Mouse (Mus musculus) MEL (cell line): ENCODE results near the gene Gpr142. TPM values are rescaled to one million over a fixed set of nuclear protein-coding genes. Genes with fewer than 3 reads are reported as not detected.

Experiments used
- DNase-seq: peaks from one replicate; pipeline ENCODE4 v3.0.0; 2011; ENCODE audit warnings: low read depth, low spot score
- H3K27ac ChIP-seq: 2 replicates; pipeline ENCODE4 v1.5.1; 2012; ENCODE audit warnings: low read depth, mild to moderate bottlenecking, control low read depth, low read length, moderate library complexity; ENCODE audit not compliant: control insufficient read depth
- H3K27me3 ChIP-seq, 2 experiments: fragments of 150-350 bp in 1 of 2; sonication (generic) in 1 of 2; 2 replicates each; pipeline ENCODE4 v1.6.1; 2012; ENCODE audit warnings: low read length in 2 of 2, mild to moderate bottlenecking in 2 of 2, improper control_type of control experiment in 1 of 2, moderate library complexity in 1 of 2; ENCODE audit not compliant: insufficient read depth in 2 of 2, control insufficient read depth in 1 of 2
- H3K36me3 ChIP-seq, 2 experiments: 2 replicates each; pipeline ENCODE4 v1.6.1; 2012 to 2014; ENCODE audit warnings: low read length in 2 of 2, improper control_type of control experiment in 1 of 2, inconsistent platforms in 1 of 2, mild to moderate bottlenecking in 1 of 2; ENCODE audit not compliant: insufficient read depth in 2 of 2, control insufficient read depth in 1 of 2
- H3K4me1 ChIP-seq, 2 experiments: fragments of 150-350 bp in 1 of 2; sonication (generic) in 1 of 2; 2 replicates each; pipeline ENCODE4 v1.6.1; 2012; ENCODE audit warnings: low read length in 2 of 2, improper control_type of control experiment in 1 of 2, mild to moderate bottlenecking in 1 of 2; ENCODE audit not compliant: insufficient read depth in 2 of 2, control insufficient read depth in 1 of 2
- H3K4me3 ChIP-seq, 2 experiments: fragments of 150-350 bp in 1 of 2; sonication (generic) in 1 of 2; 2 replicates each; pipeline ENCODE4 v1.5.1; 2012; ENCODE audit warnings: low read depth in 2 of 2, low read length in 2 of 2, mild to moderate bottlenecking in 2 of 2, moderate library complexity in 2 of 2, control low read depth in 1 of 2, improper control_type of control experiment in 1 of 2; ENCODE audit not compliant: control insufficient read depth in 1 of 2, insufficient read depth in 1 of 2
- H3K79me2 ChIP-seq: 2 replicates; pipeline ENCODE4 v1.6.1; 2012; ENCODE audit warnings: mild to moderate bottlenecking, low read length, moderate library complexity; ENCODE audit not compliant: control insufficient read depth, poor library complexity, insufficient read depth
- H3K9ac ChIP-seq: 2 replicates; pipeline ENCODE4 v1.6.1; 2012; ENCODE audit warnings: low read depth, mild to moderate bottlenecking, control low read depth, low read length, moderate library complexity; ENCODE audit not compliant: control insufficient read depth, poor library complexity, severe bottlenecking
- H3K9me3 ChIP-seq: fragments of 150-350 bp; sonication (generic); replicated peaks from 2 replicates; pipeline ENCODE4 v1.6.1; 2012; ENCODE audit warnings: mild to moderate bottlenecking, low read length, improper control_type of control experiment, moderate library complexity; ENCODE audit not compliant: insufficient read depth
- BHLHE40 ChIP-seq: IDR thresholded peaks from 2 replicates; pipeline ENCODE4 v1.6.1; 2012; ENCODE audit warnings: low read depth, mild to moderate bottlenecking, inconsistent platforms, low read length, improper control_type of control experiment, borderline replicate concordance
- CHD1 ChIP-seq: IDR thresholded peaks from 2 replicates; pipeline ENCODE4 v1.6.1; 2012; ENCODE audit warnings: low read depth, mild to moderate bottlenecking, inconsistent platforms, low read length, improper control_type of control experiment
- CHD2 ChIP-seq: IDR thresholded peaks from 2 replicates; pipeline ENCODE4 v1.6.1; 2011; ENCODE audit warnings: low read length, improper control_type of control experiment
- ELF1 ChIP-seq: IDR thresholded peaks from 2 replicates; pipeline ENCODE4 v1.6.1; 2014; ENCODE audit warnings: low read depth, mild to moderate bottlenecking, inconsistent platforms, low read length, improper control_type of control experiment, moderate library complexity
- EP300 ChIP-seq, 2 experiments: IDR thresholded peaks; 2 replicates each; pipeline ENCODE4 v1.6.1; 2011; ENCODE audit warnings: improper control_type of control experiment in 2 of 2, low read length in 2 of 2, low read depth in 1 of 2, mild to moderate bottlenecking in 1 of 2
- GABPA ChIP-seq: IDR thresholded peaks from 2 replicates; pipeline ENCODE4 v1.6.1; 2012; ENCODE audit warnings: low read depth, mild to moderate bottlenecking, inconsistent platforms, low read length, improper control_type of control experiment, moderate library complexity
- MAX ChIP-seq: IDR thresholded peaks from 2 replicates; pipeline ENCODE4 v1.6.1; 2011; ENCODE audit warnings: low read length, improper control_type of control experiment
- MEF2A ChIP-seq: IDR thresholded peaks from 2 replicates; pipeline ENCODE4 v1.6.1; 2014; ENCODE audit warnings: low read depth, mild to moderate bottlenecking, inconsistent platforms, low read length, improper control_type of control experiment; ENCODE audit not compliant: poor library complexity, insufficient replicate concordance, severe bottlenecking; ENCODE audit errors: extremely low read depth
- NELFE ChIP-seq: IDR thresholded peaks from 2 replicates; pipeline ENCODE4 v1.6.1; 2011; ENCODE audit warnings: low read depth, low read length, improper control_type of control experiment
- POLR2AphosphoS5 ChIP-seq: IDR thresholded peaks from 2 replicates; pipeline ENCODE4 v1.6.1; 2012; ENCODE audit warnings: low read depth, borderline replicate concordance, mild to moderate bottlenecking, inconsistent platforms, low read length, moderate library complexity, mixed read lengths
- RAD21 ChIP-seq: IDR thresholded peaks from 2 replicates; pipeline ENCODE4 v1.6.1; 2011; ENCODE audit warnings: mild to moderate bottlenecking, low read depth, low read length, improper control_type of control experiment
- RCOR1 ChIP-seq: IDR thresholded peaks from 2 replicates; pipeline ENCODE4 v1.6.1; 2012; ENCODE audit warnings: low read depth, mild to moderate bottlenecking, inconsistent platforms, low read length, improper control_type of control experiment
- SIN3A ChIP-seq: IDR thresholded peaks from 2 replicates; pipeline ENCODE4 v1.6.1; 2012; ENCODE audit warnings: low read length, improper control_type of control experiment, inconsistent platforms
- TAL1 ChIP-seq: IDR thresholded peaks from 2 replicates; pipeline ENCODE4 v1.6.1; 2012; ENCODE audit warnings: mild to moderate bottlenecking, inconsistent platforms, low read length, moderate library complexity, mixed read lengths
- TBP ChIP-seq: IDR thresholded peaks from 2 replicates; pipeline ENCODE4 v1.8.0; 2011; ENCODE audit warnings: low read depth, low read length, improper control_type of control experiment
- UBTF ChIP-seq: IDR thresholded peaks from 2 replicates; pipeline ENCODE4 v1.6.1; 2012; ENCODE audit warnings: low read depth, mild to moderate bottlenecking, inconsistent platforms, low read length, improper control_type of control experiment, moderate library complexity, borderline replicate concordance; ENCODE audit not compliant: insufficient read depth
- ZKSCAN1 ChIP-seq: IDR thresholded peaks from 2 replicates; pipeline ENCODE4 v1.6.1; 2012; ENCODE audit warnings: low read depth, mild to moderate bottlenecking, inconsistent platforms, low read length, improper control_type of control experiment, moderate library complexity
- ZMIZ1 ChIP-seq: IDR thresholded peaks from 2 replicates; pipeline ENCODE4 v1.6.1; 2012; ENCODE audit warnings: low read depth, mild to moderate bottlenecking, inconsistent platforms, low read length, improper control_type of control experiment, moderate library complexity
- ZNF384 ChIP-seq: IDR thresholded peaks from 2 replicates; pipeline ENCODE4 v1.6.1; 2012; ENCODE audit warnings: low read depth, mild to moderate bottlenecking, inconsistent platforms, low read length, improper control_type of control experiment
- polyA plus RNA-seq, 2 experiments: library from polyadenylated mRNA; stranded (reverse) in 1 of 2; unstranded in 1 of 2; fragments of >175 nt in 1 of 2; fragments of >200 nt in 1 of 2; gene quantifications; 2 replicates each; pipeline versions ENCODE4 v1.2.1 to v1.2.4; 2012; ENCODE audit warnings: low replicate concordance in 2 of 2, low read depth in 1 of 2; ENCODE audit not compliant: insufficient read length in 2 of 2, insufficient read depth in 1 of 2, missing spikeins in 1 of 2
- total RNA-seq: library from RNA; depleted of rRNA; stranded (reverse); fragments of 300-350 nt; gene quantifications from 2 replicates; pipeline ENCODE4 v1.2.3, GENCODE M21; 2012

Gpr142 gene
- total and polyA plus RNA-seq, 3 experiments, result not detected

DNA sequence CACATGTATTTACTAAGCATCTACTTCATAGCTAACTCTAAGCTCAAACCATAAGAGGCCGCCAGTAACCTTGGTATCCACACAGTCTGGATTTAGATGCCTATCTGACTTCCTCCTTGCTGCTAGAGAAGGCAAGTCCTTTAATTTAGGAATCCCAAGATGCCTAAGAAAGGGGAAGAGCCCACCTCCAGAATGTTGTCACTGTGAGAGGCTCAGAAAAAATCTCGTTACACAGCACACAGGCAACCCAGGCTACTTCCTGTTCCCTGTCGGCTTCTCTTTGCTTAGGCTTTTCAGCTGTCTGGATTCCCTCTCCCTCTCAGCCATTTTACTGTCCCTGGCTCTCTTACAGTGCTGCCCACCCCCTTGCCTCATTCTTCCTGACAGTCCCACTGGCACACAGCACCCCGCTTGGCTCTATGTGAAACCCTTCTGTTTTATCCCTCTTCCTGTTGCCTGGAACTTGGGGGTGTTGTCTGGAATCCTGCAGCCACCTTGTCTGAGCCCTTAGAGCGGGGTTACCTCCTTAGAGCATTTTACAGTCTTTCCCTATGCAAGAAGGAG, 5.7 kb upstream of the Gpr142 start:
- no peaks in the 10 kb centered on the region for H3K27me3 ChIP-seq
- H3K27ac ChIP-seq, result no peak overlapping the region

DNA sequence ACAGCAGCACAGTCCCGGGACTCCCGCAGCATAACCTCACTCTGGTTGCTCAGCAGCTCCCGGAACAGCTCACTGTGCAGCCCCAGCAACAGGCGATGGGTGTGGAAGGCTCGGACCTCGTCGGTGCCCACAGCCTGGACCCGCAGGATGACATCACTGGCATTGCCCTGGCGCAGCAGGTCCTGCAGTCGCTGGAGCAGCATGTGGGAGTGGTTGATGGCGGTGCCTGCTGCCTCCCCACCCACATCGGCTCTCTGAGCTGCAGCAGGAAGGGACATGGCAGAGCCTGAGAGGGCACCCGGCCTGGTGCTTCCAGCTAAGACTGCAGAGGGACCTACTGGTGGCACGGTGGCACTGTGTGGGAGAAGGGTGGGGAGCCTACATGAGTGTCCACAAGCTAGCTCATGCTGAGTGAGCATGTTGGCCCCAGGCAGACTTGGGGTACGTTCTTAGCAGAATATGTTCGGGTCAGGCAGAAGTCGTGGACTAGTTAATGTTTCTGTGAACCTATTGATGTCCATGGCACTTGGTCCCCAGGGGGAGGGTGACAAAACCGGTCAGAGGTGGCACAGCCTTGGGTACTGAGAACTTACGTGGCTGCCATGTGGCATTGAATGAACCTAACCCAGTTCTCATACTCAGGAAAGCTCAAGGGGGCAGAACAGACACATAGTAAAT, 4.7 kb upstream of the Gpr142 start:
- TF ChIP-seq UBTF (no peak), RCOR1 (no peak), NELFE (no peak), POLR2AphosphoS5 (no peak), ZMIZ1 (no peak), CHD2 (no peak), BHLHE40 (no peak), TAL1 (no peak), RAD21 (no peak), CHD1 (no peak), SIN3A (no peak), GABPA (no peak), TBP (no peak)
- Histone ChIP-seq H3K9me3 (no peaks in the 10 kb centered on the region), H3K4me3 (no peak overlapping the region), H3K79me2 (no peaks in the 10 kb centered on the region), H3K27me3 (no peaks in the 10 kb centered on the region), H3K4me1 (no peaks in the 10 kb centered on the region), H3K9ac (no peak overlapping the region), H3K27ac (no peak overlapping the region), H3K36me3 (no peaks in the 10 kb centered on the region)
- no peak for DNase-seq

More for the DNA sequence above, 5.7 kb upstream of the Gpr142 start:
- H3K79me2 ChIP-seq, result no peaks in the 10 kb centered on the region
- no peak overlapping the region for H3K4me3 ChIP-seq
- TF ChIP-seq ZKSCAN1 (no peak), GABPA (no peak), RCOR1 (no peak), MAX (no peak), ZNF384 (no peak), CHD1 (no peak), ELF1 (no peak), EP300 (IDR thresholded peaks at IDR 0.05; ENCODE audit: low read depth in 1 of 2, low read length in 2 of 2) (no peak), MEF2A (no peak), TBP (no peak)
- no peak overlapping the region for H3K9ac ChIP-seq
- H3K4me1 ChIP-seq, result no peaks in the 10 kb centered on the region
- no peaks in the 10 kb centered on the region for H3K9me3 ChIP-seq
- no peaks in the 10 kb centered on the region for H3K36me3 ChIP-seq
- DNase-seq, result no peak
